Mouse (Mus musculus) embryonic facial prominence, embryonic 14.5 days (tissue): ENCODE data around the gene Vangl2. TPM values are rescaled to one million over a fixed set of nuclear protein-coding genes. Genes with fewer than 3 reads are reported as not detected.

Experiments
- ATAC-seq: fragments of 200-750 bp; cut with Nextera tagmentation; 2 replicates; pipeline ENCODE4 v1.8.0; 2017; ENCODE audit warnings: low read depth, moderate number of reproducible peaks, moderate TSS enrichment
- DNase-seq: peaks from one replicate; pipeline ENCODE4 v3.0.0-alpha.2; 2015; ENCODE audit warnings: low spot score
- H3K27ac ChIP-seq: fragments of 300-500 bp; sonication (generic); replicated peaks from 2 replicates; pipeline ENCODE4 v1.5.1; 2014; ENCODE audit warnings: low read depth, mild to moderate bottlenecking, low read length, moderate library complexity
- H3K27me3 ChIP-seq: fragments of 300-500 bp; sonication (generic); replicated peaks from 2 replicates; pipeline ENCODE4 v1.6.1; 2014; ENCODE audit warnings: low read length; ENCODE audit not compliant: control insufficient read depth, insufficient read depth
- H3K36me3 ChIP-seq: fragments of 300-500 bp; sonication (generic); 2 replicates; pipeline ENCODE4 v1.6.1; 2014; ENCODE audit warnings: low read length, mixed read lengths; ENCODE audit not compliant: control insufficient read depth, insufficient read depth
- H3K4me1 ChIP-seq: fragments of 300-500 bp; sonication (generic); 2 replicates; pipeline ENCODE4 v1.6.1; 2014; ENCODE audit warnings: antibody characterized with exemption, low read length; ENCODE audit not compliant: control insufficient read depth, insufficient read depth
- H3K4me2 ChIP-seq: fragments of 300-500 bp; sonication (generic); 2 replicates; pipeline ENCODE4 v1.6.1; 2014; ENCODE audit warnings: low read depth, mild to moderate bottlenecking, low read length, moderate library complexity, mixed read lengths
- H3K4me3 ChIP-seq: fragments of 300-500 bp; sonication (generic); 2 replicates; pipeline ENCODE4 v1.5.1; 2014; ENCODE audit warnings: low read depth, mild to moderate bottlenecking, low read length
- H3K9ac ChIP-seq: fragments of 300-500 bp; sonication (generic); 2 replicates; pipeline ENCODE4 v1.6.1; 2014; ENCODE audit warnings: low read depth, mild to moderate bottlenecking, low read length, moderate library complexity, mixed read lengths
- H3K9me3 ChIP-seq: fragments of 300-500 bp; sonication (generic); 2 replicates; pipeline ENCODE4 v1.6.1; 2016; ENCODE audit warnings: low read length; ENCODE audit not compliant: control insufficient read depth
- WGBS: fragments of 180-500 bp; shearing (Covaris S2); extraction: QIAGEN DNeasy Blood & Tissue Kit; methylation state at CpG from one replicate; pipeline ENCODE4 v1.1.7; 2014; 5-methylcytosine and 5-hydroxymethylcytosine counted together
- polyA plus RNA-seq: library from polyadenylated mRNA; unstranded; fragments of >200 nt; fragmentation: Nextera tagmentation; extraction: Ambion mirVana; gene quantifications from 2 replicates; pipeline ENCODE4 v1.2.1, GENCODE M21; 2014

Vangl2 gene
- polyA plus RNA-seq, 1 experiment from 2014 or later, result 13.5 TPM

DNA sequence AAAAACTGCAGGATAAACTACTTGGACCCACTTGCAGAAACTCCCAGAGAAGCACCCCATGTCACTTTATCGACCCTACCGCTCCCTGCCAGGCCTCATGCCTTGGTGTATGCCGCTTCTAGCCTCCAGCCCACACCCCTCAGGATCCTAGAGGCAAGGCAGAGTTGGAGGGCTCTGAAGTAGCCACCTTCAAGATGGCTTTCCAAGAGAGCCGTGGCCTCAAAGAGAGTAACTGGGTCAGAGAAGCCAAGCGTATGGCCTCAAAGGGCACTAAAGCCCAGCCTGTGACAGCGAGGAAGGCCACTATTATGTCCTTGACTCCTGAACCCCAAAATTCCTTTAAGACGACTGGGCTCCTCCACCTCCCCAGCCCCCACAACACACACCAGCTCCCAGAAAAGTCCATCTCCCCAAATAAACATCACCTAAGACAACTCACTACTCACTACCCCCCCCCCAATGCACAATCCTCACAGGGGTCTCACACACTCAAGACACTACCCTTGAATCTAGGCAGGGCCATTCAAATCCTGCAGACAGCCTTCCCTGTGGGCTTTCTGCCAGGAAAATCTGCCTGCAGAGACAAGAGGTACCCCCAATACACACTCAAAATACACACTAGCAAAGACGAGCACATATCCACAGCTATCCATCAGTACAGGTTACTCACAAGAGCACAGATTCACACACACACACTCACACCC is 2.9 kb downstream of the Vangl2 start:
- Histone ChIP-seq H3K4me2 (peak overlapping the region; percentile 65), H3K27me3 (no peaks in the 10 kb centered on the region), H3K4me1 (peaks cover 29% of the 10 kb centered on the region), H3K9me3 (no peaks in the 10 kb centered on the region), H3K36me3 (0 out of 2 replicates have a peak, but pooled peaks cover 7% of the 10 kb centered on the region), H3K4me3 (peak overlapping the region; percentile 81), H3K27ac (no peak overlapping the region; the same call in 1 of the 2 replicates), H3K9ac (peak overlapping the region; percentile 92)
- 38% methylated on average over 8 of the region's 8 CpGs for WGBS
- DNase-seq (no peak), ATAC-seq (no peak)

DNA sequence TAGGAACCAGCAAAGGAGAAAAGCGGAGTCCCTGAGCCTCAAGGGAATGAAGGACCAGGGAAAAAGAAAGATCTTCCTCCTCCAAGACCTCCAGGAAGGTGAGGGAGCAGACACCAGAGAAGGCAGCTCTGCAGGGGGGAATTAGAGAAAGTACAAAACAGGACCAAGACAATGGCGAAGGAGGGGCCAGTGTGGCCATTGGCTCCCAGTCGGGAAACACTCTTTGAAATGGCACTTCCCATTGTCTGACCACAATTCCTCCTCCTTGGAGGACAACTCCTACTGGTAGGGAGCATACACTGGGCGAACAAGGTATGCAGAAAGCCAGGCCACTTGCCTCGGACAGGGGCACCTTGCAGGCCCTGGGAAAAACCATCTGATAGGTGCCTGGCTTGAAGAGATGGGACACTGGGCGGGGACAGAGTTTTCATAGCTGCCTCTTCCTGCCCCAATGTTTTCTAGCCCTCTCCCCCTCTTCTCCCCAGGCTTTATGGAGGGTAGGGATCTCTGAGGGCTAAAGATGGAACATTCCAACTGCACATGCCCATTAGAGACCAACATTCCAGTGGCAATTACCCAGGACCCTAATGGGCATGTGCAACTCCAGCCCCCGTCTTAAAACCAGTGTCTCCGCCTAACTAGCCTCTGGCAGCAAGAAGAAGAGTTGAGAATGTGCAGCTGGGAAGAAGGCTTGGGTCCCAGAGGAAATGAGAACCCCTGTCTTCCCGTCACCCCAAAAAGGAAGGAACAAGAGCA is 3.9 kb downstream of the Vangl2 start:
- ATAC-seq, result no peak

DNA sequence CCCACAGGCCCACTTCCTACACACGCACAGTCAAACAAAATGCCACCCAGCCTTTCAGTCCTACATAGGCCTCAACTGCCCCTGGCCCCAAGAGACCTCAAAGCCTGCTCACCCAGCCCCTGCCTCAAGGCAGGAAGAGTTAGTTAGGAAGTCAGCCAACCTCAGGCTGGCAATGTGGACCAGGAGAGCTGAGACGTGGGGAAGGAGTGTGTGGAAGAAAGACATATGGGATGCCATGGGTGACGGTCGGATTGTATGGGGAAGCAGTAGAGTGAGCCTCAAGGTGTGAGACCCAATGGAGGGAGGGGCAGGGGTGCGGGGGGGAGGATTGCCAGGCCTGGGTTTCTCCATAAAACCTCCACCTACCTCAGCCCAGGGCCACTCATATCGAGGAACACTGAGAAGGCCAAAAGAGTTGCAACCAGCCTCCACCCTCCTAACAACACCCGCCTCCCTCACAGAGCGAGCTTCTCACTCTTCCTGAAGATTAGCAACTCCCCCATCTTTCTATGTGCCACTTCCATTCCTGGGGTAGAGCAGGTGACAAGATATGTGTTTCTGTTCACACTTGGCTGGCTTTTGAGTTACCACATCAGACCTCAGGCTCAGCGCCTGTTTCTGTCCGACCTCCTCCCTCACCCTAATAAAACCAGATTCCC is 8.3 kb downstream of the Vangl2 start:
- Histone ChIP-seq H3K27me3 (no peaks in the 10 kb centered on the region), H3K9me3 (no peaks in the 10 kb centered on the region), H3K4me2 (no peak overlapping the region), H3K36me3 (0 out of 2 replicates have a peak, but pooled peaks cover 7% of the 10 kb centered on the region), H3K4me1 (peaks cover 55% of the 10 kb centered on the region), H3K4me3 (no peak overlapping the region), H3K27ac (peak overlapping the region; percentile 48; the same call in 1 of the 2 replicates), H3K9ac (no peak overlapping the region)
- 76% methylated on average over 10 of the region's 10 CpGs for WGBS
- ATAC-seq (no peak), DNase-seq (no peak)

More for the DNA sequence above, 3.9 kb downstream of the Vangl2 start:
- no peak overlapping the region for H3K27ac ChIP-seq
- H3K9me3 ChIP-seq, result no peaks in the 10 kb centered on the region
- 0 out of 2 replicates have a peak overlapping the region, but pooled peaks have one; percentile 81 for H3K4me3 ChIP-seq
- H3K27me3 ChIP-seq, result no peaks in the 10 kb centered on the region
- H3K4me1 ChIP-seq, result peaks cover 34% of the 10 kb centered on the region
- no peak overlapping the region for H3K9ac ChIP-seq
- H3K4me2 ChIP-seq, result peak overlapping the region; percentile 65
- H3K36me3 ChIP-seq, result 0 out of 2 replicates have a peak, but pooled peaks cover 7% of the 10 kb centered on the region
- DNase-seq, result no peak
- 43% methylated on average over 9 of the region's 9 CpGs for WGBS

DNA sequence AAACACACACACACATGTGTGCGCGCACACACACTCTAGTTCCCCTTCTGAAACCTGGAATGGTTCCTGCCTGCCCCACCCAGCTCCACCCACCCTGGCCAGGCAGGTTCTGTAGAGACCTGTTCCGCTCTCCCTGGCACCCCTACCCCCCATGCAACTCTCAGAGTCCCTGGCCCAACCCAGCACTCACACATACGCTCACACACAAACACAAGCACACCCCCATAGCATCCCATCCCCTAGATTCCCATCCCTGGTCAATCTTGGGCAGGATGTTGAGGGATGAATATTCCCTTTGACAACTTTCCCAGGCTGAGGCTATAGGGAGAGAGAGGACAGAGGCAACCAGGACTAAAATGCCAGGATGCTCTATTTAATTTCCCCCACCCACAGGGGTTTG is 8.9 kb downstream of the Vangl2 start:
- H3K4me3 ChIP-seq, result no peak overlapping the region
- ATAC-seq, result peak; percentile 64
- DNase-seq, result peak; percentile 49
- H3K27me3 ChIP-seq, result no peaks in the 10 kb centered on the region
- H3K4me1 ChIP-seq, result peaks cover 54% of the 10 kb centered on the region
- H3K36me3 ChIP-seq, result 0 out of 2 replicates have a peak, but pooled peaks cover 7% of the 10 kb centered on the region
- no peak overlapping the region for H3K9ac ChIP-seq
- no peak overlapping the region for H3K4me2 ChIP-seq
- H3K27ac ChIP-seq, result peak overlapping the region; percentile 48; the same call in 1 of the 2 replicates
- 79% methylated on average over 4 of the region's 4 CpGs for WGBS
- no peaks in the 10 kb centered on the region for H3K9me3 ChIP-seq

DNA sequence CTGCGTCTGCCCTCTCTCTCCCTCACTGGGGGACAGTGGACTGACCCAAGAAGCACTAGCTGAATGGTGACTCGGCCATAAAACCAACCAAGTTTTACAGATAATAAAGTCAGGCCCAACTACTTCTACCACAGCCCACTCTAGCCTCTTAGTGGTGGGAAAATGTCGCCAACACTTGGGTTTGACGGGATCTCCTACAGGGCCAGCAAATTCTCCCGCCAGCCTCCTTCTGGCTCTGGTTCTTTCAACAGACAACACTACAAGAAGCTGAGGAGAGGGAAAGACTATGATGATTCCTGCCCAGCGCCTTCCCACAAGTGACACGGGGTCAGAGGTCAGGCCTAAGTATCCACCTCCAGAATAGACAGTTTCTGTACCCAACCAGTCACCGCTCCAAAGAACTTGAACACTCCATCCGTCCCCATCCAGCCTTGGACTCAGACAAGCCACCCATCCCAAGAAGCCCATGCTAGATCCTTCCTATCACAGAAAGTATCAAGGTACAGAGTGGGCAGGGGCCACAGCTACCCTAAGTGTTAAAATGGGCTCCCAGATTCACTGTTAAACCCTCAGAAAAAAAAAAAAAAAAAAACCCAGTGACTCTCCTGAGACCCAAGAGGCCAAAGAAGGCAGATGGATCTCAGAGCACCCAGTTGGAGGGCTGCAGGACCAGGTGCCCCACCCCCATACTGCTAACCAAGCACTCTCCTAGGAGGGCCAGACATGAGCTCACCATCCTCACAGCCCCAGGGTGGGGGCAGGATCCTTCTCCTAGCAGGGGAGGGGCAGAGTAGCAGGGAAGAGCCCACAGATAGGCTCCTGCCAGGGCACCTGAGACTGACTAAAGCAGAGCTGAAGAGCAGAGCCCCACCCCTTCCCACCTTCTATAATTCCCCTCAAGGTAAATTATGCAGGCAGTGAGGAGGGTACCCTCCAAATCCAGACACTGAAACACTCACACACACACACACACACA is 9.6 kb downstream of the Vangl2 start:
- Histone ChIP-seq H3K27ac (peak overlapping the region; percentile 35; the same call in 1 of the 2 replicates), H3K9ac (no peak overlapping the region), H3K9me3 (no peaks in the 10 kb centered on the region), H3K36me3 (0 out of 2 replicates have a peak, but pooled peaks cover 7% of the 10 kb centered on the region), H3K27me3 (no peaks in the 10 kb centered on the region), H3K4me2 (no peak overlapping the region), H3K4me3 (no peak overlapping the region), H3K4me1 (peaks cover 49% of the 10 kb centered on the region)
- 84% methylated on average over 9 of the region's 9 CpGs for whole genome bisulfite sequencing
- peak; percentile 63 for ATAC-seq
- DNase-seq, result peak; percentile 74

DNA sequence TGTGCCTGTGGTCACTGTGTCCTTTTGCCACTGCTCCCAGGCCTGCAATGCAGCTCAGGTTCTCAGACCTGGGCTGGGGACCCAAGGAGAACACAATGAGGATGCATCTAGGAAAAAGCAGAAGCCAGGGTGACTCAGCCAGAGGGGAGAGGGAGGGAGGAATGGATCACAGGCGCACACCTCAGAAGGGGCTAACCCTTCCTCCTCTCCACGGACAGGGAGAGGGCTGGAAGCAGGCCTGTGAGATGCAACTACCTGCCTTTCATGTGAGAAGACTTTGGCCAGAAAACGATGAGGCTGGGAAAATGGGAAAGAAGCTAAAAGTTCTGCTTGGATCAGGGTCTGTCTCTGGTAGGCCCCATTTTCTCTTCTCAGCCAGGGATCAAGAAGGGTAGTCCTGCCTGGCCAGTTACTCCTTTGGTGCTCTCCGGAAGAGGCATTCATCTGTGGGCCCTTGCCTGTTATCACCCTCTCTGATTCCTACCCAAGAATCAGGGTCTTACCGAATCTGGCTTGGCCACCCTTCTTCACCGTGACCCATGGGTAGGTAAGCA is 10.7 kb downstream of the Vangl2 start:
- Histone ChIP-seq H3K9ac (0 out of 2 replicates have a peak overlapping the region, but pooled peaks have one; percentile 9), H3K27ac (peak overlapping the region; percentile 72), H3K4me2 (no peak overlapping the region; the same call in 1 of the 2 replicates), H3K4me3 (no peak overlapping the region), H3K36me3 (peaks cover 13% of the 10 kb centered on the region; the same call in 1 of the 2 replicates), H3K9me3 (no peaks in the 10 kb centered on the region), H3K4me1 (peaks cover 49% of the 10 kb centered on the region), H3K27me3 (no peaks in the 10 kb centered on the region)
- DNase-seq (no peak), ATAC-seq (no peak)
- WGBS, result 69% methylated on average over 6 of the region's 6 CpGs

DNA sequence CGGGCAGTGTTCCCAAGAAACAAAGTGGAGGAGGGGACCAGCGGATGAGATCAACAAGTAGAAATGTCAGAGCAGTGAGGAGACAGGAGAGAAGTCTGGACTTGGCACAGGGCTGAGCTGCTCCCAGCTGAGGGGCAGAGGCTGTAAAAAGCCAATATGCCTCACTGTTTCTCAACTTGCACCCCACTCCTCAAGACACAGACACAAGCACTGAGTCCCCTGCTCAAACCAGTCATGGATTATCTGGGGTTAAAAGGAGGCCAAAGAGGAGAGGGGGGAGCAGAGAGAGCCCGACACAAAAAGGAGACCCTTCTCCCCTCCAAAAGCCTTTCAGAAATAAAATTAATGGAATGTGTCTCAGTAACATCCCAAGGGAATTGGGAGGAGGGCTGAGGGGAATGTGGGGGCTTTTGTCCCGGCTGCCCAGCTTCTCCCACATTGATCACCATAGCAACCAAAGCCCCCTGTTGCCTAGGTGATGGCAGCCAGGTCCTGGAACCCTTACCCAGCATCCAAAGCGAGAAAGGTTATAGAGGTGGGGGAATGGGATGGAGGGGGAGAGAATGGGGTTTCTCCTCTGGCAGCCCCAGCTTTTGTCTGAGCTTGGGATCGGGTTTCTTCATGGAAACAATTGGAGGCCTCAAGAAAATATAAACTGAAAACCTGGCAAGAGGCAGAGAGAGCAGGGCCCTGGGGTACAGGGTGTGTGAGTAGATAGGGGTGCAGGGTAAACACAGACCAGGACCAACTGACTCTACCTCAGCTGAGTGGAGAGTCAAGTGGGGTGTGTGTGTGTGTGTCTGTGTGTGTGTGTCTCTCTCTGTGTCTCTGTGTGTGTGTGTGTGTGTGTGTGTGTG is 11.4 kb downstream of the Vangl2 start:
- 18% methylated on average over 6 of the region's 6 CpGs for WGBS
- peaks cover 10% of the 10 kb centered on the region for H3K36me3 ChIP-seq
- H3K27me3 ChIP-seq, result no peaks in the 10 kb centered on the region
- peak overlapping the region; percentile 34; the same call in 1 of the 2 replicates for H3K4me2 ChIP-seq
- ATAC-seq (peak; percentile 62), DNase-seq (peak; percentile 80)
- no peaks in the 10 kb centered on the region for H3K9me3 ChIP-seq
- H3K4me1 ChIP-seq, result peaks cover 45% of the 10 kb centered on the region
- peak overlapping the region; percentile 72 for H3K27ac ChIP-seq
- H3K9ac ChIP-seq, result 0 out of 2 replicates have a peak overlapping the region, but pooled peaks have one; percentile 43
- no peak overlapping the region for H3K4me3 ChIP-seq
